Mouse (Mus musculus) ovary, postnatal 10 days (tissue): Measurements from ENCODE around the gene Wwox.

ENCODE experiments used
- DNase-seq: peaks from one replicate; pipeline ENCODE4 v3.0.0; 2022; ENCODE audit warnings: low spot score

Gene Wwox

DNA sequence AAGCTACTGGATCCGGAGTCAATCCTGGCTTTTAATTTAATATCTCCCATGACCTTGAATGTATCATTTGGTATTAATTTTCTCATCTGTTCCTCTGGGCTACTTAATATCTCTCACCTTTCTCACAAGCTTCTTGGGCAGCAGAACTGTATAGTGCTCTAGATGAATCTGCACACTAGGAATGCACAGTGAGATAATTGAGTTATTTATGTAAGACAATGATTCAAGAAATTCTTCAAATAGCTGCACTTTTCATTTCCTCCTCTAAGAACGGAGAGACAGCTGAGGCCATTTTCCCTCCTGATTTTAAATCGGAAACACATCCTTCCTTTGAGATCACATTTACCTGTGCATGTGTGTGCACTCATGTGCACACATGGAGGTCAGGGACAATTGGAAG, 669.9 kb downstream of the Wwox start:
- DNase-seq, result no peak

DNA sequence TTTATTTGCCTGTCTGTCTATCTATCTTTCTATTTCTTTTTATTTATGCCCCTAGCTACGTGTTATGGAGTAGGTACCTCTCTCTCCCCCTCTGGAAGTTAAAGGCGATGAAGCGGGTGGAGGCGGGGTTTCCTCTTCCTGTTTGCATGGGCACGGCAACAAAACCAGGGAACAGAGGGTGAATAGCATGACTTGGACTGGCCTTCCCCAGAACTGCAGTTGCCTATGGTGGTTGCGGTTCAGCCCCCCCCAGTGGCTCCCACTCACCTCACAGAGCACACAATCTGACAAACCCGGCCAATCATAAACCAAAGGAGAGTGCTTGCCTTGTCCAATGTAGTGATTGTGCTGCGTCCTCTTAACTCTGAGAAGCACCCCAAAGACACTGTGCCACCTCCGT, 671.0 kb downstream of the Wwox start:
- DNase-seq, result no peak

DNA sequence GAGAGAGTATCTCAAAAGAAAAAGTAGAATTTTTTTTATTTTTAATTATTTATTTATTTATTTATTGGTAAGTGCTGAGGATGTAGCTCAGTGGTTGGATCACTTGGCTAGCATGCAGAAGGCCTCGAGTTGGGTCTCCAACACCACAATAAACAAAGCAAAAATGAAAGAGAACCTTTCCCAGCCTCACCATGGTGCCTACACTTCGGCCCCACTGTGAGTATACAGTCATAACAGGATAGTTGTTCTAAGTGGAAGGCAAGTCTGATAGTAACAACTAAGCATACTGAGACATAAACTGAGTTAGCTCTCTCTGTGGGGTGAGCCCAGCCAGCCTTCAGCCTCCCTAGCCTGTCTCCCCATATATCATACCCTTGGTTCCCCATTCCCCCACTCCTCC, 672.6 kb downstream of the Wwox start:
- no peak for DNase-seq

DNA sequence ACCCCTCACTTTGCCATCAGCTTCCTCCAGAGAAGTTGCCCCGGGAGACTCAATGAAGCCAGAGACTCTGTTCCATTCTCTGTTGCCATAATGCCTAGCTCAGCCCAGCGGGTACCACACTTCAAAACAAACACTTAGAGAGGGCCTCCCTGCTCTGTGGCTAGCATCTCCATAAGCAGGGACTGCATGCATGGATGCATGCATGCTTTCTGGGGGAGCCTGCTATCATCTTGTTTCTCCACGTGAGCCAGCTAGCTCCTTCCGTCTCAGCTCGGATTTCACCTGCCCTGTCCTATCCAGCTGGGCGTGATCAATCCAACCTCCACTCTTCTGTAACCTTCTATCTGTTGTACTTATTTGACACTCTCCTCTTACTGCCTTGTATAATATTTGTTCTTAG, 675.0 kb downstream of the Wwox start:
- DNase-seq, result no peak

DNA sequence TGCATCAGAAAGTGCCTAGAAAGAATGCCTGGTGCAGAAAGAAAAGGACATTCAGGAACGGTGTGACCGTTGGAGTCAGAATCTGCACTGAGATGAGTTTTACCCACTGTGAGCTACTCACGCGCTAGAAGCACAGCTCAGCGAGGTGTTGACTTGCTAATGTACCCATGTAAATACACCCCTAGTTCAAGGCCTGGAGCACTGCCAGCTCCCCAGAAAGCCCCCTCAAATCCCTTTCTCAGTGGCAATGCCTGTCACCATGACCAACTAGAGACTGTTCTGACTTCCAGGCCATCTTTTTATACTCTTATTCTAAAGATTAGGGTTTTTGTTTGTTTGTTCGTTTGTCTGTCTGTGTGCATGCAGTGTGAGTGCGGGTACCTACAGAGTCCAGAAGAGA, 686.6 kb downstream of the Wwox start:
- no peak for DNase-seq

DNA sequence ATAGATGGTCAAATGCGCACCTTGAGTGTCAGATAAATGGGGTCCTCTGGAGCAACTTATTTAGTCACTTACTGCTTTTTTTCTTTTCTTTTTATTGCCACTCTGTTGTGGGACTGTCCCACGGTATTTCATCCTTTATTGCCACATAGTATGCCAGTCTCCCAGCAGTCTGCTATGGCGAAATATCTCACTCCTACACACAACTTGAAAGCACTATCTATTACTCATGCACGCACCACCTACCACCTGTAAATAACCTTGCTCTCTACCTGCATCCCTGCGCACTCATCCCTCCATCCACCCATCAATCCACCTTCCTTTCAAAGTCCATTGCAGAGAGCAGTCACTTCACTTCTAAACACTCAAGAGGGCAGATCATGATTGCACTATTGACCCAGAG, 687.2 kb downstream of the Wwox start:
- no peak for DNase-seq

DNA sequence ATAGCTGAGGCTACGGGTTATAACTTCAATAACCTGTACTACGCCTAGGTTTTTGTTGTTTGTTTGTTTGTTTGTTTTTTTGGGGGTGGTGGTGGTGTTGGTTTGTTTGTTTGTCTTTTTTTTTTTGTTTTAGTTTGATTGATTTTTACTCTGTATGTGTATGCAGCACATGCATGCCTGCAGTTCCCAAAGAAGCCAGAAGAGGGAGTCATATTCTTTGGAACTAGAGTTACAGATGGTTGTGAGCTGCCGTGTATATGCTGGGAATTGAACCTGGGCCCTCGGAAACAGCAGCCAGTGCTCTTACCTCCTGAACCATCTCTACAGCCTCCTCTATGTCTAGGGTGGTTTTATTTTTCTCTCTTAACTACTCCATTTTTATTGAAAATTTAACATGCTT, 689.9 kb downstream of the Wwox start:
- no peak for DNase-seq

DNA sequence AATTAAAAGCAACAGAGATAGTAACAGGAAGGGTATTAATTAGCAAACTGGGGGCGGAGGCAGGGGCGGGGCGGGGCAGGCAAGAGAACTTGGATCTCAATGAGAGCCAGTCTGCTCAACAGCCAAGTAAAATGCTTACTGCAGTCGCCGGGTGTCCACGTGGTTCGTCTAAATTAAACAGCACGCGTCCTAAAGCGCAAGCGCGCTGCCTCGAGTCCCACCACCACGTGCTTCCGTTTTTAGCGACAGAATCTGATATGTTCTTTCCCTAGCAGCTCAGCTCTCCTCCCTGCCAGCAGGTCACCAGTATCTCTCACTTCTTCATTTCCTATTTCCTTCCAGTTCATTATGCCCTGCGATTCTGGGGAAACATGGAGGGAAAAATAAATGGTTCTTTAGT, 693.7 kb downstream of the Wwox start:
- DNase-seq, result no peak

DNA sequence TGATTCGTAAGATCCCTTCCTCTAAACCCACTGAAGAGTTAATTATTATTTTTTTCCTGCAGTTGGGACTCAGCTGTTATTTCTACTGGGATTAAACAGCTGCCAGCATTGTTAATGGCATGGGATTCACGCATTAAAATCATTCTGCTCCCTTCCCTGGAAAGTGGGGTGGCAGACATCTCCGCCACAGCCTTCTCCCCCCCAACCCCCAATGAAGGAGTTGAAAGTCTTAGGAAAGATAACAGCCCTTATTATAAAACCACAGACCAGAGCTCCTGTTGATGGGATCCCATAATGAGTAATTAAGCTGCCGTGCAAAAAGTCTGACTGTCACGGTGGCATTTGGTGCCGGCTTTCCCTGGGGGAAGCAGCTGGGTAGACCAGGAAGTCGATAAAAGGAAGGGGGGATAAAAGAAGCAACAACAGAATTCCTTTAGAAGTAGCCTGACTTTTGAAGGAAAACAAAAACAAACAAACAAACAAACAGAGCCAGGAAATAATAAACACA, 694.3 kb downstream of the Wwox start:
- DNase-seq, result no peak

DNA sequence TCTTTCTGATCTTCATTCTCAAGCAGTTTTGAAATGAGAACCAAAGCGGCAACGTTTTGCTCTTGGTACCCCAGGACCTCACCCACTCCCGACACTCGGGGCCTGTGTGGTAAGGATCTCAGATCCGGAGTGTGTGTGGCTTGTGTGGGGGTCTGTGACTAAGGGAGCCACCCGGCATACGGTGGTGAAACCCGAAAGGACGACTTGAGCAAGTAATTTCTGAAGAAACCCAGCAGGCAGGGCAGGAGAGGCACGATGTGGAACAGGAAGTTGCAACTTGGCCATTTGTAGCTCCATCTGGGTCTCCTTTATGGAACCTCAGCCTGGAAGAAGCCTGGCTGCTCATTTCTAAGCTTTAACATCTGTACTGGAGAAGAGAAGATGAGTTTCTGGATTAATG, 697.4 kb downstream of the Wwox start:
- no peak for DNase-seq

DNA sequence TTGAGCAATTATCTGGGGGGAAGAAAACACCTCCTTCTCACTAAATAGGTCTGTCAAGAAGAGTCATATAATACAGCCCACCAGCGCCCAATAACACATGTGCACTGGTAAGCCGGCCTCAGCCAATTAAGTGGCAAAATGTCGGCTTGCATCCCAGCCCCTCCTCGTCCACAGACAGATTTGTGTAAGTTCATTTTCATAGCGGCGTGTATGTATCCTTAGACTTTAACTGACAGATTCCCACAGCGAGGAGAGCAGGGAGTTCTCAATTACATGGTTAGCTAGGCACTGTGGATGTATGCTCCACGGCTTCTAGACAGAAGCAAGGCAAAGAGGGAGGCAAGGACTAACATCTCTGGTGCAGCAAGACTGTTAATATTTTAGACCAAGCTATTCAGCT, 702.2 kb downstream of the Wwox start:
- no peak for DNase-seq

DNA sequence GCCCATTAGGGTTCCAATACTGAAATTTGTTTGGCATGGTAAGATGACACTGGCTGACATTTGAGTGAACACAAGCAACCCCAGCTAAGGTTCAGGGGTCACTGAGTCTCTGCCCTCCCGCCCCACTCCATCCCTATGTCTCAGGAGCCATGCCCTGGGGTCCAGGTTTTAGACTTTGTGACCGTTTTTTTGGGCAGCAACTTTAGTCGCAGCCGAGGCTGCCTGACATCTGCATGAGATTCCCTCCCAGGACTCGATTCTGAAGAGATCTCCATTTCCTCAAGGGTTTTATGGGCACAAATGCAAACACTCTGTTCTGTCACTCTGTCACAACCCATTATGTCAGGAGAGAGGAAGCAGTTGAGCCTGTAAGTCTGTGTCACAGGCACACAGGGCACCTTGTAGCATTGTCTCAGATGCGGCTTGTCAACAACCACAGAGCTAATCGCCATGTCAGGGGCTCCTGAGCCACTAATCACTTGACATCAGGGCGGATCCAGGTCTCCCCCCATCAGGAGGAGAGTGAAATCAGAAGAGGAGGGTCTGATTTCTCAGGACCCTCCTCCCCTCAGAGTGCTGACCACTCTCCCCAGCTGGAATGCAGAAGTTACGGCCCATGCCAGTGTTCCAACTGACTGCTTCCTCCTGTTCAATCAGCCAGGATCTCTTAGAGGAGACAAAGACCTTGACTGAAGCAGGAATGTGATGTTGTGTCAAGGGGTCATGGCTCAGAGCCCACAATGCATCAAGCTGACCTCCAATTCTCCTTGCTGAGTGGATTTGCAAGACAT, 704.3 kb downstream of the Wwox start:
- DNase-seq, result no peak

DNA sequence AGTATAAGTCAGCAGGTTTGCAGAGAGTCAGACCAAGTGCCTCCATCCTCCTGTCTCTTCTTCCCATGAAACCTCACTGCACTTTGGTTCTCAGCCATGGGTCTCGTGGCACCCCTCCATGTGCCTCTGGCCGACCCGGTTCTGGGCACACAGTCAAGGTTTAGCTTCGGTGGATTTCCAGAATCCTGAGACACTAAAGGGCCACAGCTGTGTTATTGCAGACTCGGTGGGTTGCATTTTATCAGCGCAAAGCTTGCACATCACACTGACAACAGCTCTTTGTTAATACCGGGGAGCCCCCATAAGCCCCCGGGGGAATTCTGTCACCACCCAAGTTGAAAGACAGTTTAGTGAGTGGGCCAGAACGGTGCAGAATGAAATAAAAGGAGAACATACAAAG, 707.6 kb downstream of the Wwox start:
- no peak for DNase-seq

DNA sequence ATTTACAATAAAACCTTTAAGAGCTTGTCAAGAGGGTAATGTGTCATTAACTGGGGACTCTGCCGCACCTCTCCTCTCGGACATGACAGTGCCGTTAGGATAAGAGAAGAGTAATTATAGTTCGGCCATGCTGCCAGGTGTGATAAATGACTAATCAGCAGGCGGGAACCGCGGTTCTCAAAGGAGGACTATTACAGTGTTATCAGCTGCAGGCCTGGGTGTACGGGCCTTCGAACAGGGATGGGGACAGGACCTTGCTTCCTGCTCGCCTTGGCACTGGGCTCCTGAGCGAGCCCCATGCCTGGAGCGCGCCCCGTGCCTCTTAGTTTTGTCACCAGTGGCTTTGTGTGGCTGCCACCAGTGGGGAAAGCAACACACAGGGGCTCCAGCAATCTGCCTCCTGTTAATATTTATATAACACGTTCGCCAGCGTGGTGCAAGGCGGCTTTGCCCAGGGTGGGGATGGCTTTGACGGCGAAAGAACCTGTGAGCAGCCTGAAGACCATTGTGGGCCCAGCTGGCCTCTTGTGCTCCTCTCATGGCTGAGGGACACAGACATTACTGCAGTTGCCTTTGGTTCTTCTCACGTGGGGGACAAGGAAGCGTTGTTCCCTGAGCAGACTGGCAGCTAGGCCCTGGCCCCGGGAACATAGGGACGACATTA, 711.1 kb downstream of the Wwox start:
- no peak for DNase-seq

DNA sequence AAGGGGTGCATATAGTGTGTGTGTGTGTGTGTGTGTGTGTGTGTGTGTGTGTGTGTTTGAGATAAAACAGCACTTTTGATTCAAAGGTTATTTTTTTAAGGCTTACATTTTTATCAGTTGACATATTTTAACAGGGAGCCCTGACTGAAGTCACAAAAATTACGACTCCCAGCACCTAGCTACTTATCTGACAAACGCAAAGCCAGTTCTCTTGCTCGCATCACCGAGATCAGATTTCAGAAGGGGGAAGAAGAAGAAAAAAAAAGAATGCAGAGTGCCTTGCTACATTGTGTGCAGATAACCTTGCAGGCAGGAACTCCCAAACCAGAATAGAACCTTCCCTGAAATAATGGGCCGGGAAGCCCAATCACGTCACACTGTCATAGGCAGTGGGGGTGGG, 712.0 kb downstream of the Wwox start:
- DNase-seq, result no peak

DNA sequence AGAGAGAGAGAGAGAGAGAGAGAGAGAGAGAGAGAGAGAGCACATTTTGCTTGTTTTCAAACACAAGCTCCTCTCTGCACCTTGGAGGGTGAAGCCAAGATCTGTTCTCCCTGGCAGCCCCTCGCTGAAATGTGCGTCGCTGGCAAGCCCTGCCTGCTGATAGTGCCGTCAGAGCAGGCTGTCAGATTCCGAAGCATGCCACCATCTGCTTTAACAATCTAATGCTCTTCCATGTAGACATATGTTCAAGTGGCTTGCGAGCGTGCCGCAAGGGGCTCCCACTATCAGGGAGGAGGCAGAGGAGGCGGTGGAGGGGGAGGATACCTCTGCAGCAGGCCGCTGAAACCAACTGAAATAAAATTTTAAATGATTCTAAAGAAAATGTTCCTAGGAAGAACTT, 714.6 kb downstream of the Wwox start:
- no peak for DNase-seq

DNA sequence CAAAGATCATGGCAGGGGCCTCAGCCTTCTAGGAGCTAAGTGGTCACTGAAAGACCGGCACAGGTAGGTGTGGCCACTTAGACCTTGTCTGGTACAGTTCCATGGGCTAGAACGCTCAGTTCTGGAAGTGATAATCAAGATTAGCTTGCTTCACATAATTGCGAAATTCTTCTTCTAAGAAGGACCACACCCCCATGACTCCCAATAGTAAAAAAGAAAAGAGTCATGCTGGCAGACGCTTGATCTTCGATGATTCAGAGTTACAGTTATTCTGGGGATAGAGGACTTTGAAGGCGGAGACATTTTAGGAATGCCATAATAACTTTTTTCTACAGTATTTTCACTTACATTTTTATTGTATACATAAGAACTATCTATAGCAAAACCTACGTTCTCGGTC, 716.7 kb downstream of the Wwox start:
- DNase-seq, result no peak

DNA sequence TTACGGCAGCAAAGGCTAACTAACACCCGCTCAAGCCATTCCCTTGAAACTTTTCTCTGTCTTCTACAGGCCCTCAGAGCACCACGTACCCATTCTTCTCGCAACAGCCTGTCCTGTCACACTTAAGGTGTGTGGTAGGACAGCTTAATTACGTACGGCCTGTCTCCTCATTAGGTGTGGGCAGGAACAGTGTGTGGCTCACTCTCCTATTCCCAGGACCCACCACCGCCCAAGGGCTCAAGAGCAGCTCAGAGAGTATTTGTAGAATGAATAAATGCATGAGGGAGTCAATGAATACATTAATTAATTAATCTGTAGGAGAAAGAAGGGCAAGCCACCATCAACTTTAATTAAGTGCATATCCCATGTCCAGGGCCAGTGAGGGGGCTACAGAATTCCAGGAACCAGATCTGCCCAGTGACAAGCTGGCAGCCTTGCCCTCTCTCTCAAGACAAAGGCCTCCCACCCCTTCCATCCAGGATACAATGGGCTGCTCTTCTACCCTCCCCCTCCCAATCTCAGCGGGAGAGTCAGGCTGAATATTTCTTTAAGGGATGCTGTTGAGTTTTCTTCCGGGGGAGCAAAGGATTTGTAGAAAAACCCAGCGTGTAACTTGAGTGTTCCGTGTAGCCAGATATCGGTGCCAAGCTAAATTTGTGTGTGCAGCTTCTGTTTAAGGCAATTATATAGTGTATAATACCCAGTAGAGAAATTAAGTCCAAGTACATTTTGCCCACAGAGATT, 718.7 kb downstream of the Wwox start:
- DNase-seq, result no peak

DNA sequence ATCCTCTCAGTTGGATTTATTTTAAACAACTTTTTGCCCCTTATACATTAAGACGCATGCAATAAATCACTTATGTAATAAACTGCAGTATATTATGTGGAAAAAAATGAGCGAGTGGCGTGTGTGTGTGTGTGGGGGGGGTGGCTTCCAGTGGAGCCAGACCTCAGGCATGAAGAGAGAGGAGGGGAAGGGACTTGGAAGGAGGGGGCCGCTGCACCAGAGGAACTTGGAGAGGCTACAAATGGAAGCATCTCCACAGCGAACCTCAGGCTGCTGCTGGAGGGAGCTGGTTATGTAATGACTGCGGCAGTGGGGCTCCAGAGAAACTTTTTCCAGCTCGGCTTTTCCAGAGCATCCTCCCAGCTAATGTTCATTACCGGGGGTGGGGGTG, 719.3 kb downstream of the Wwox start:
- no peak for DNase-seq

DNA sequence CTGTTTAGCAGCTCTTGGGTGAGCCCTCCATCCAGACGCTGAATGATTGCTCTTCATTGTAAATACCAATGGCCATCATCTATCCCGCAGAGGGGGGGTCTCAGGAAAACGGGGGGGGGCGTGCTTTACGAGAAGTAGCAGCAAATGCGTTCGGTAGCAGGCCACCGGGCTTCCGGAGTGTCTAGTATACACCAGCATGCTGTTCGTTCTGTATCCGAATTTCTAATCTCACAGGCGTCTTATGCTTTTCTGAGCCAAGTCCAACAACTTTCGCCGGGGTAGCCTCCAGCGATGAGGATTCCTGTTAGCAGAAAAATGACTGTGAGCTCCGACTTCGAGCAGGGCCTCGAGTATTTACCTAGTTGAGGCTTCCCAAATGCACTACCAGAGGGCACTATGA, 719.8 kb downstream of the Wwox start:
- no peak for DNase-seq

DNA sequence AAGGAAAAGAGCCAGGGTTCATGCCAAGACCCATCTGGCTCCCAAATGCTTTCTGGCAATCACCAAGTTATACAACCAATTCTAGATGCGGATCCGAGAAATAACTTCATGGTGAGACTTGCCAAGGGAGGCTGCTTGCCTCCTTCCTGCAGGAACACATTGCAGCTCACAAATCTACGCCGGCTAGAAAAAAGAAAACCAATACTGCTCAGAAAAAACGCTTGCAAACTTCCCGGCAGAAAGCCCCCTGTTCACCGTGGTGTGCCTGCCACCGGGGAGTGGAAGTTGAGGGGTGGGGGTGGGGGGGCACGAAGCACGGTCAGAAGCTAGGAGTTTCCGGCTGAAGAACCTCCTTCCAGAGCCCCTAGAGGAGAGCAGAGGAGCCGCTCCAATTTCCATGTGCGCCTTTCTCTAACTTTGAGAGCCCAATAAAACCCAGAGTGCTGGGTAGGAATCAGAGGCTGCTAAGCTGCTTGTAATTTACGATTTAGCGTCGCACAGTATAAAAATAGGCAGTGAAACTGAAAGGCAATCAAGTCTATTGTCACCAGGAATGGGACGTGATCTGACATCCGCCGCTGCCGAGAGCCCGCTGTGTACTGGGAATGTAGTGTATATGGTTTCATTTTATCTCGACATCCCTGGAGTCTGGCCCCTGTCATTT, 720.4 kb downstream of the Wwox start:
- no peak for DNase-seq

DNA sequence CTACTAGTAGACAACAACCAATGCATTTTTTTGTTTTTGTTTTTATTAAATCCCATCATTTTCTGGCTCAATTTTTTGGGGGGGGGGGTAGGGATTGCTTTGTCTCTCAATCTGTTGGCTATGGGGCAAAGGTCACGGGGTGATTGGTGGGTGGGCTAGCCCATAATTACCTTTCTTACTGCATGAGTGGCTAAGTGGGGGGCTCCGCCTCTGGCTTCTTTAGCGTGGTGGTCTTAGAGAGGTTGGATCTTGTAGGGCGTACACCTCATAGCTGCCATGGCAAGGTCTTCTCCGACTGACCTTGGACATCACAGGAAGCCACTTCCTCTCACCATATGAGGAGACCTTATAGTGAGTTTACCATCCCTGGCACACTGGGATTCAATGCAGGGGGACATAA, 721.0 kb downstream of the Wwox start:
- no peak for DNase-seq

DNA sequence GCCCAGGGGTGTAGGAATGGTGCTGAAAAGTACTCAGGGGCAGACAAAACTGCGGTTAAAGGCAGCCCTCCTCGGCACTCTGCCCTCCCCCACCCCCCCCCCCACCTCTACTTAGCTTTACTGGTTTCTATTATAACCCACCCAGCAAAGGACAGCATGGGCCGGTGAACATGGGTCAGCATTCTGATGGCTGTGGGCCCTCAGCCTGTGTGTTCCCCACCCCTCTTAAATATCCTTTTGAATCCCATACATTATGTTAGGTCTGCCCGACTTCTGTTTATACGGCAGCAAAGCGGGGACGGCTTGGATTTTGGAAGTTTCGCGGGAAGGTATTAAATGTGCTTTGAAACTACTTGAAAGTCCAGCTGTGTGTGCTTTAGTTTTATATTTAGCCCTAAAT, 722.1 kb downstream of the Wwox start:
- no peak for DNase-seq
